Mouse (Mus musculus) left cerebral cortex, adult 6 months (tissue): Measurements from ENCODE around the gene Ush1c. TPM values are rescaled to one million over a fixed set of nuclear protein-coding genes. Genes with fewer than 3 reads are reported as not detected.

Source experiments
- long read RNA-seq, 2 experiments: library from polyadenylated mRNA; unstranded; transcript quantifications; one replicate each; pipeline ENCODE4 v2.0.0; 2019 to 2020
- polyA plus RNA-seq: library from polyadenylated mRNA; unstranded; fragments of <200 nt; fragmentation: Nextera tagmentation; gene quantifications from 2 replicates; pipeline ENCODE4 v1.2.3, GENCODE M21; 2021

Ush1c gene
- polyA plus RNA-seq: 0.11 and 0.20 TPM in 2 replicates
- long read RNA-seq, experiment 1: 0 reads
- long read RNA-seq, experiment 2: 0 reads

DNA sequence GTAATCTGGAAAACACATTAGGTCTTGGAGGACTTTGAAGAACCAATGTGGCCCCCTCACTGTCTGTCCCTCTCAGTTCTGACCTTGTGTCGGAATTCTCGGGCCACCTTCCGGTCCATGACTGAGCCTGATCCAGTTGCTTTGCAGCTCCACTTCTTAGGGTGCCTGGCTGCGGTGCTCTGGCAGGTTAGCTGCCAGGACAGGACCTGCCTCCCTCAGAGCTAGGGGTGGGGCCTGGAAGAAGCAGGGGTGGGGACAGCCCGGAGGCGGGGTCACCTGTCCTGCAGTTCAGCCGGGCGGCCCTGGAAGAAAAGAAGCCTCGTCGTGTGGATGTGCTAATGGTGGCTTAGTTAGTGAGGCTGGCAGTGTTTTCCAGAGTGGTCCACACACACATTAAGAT lies at the start of gene Ush1c:
Gene Ush1c (minus strand): TSS at position 158 of the 400 bp plus-strand sequence.

GRCm38 (mm10) chr7:46240696-46241095 lies 2.4 kb upstream of the Ush1c start, which contains the start of gene Otog:
Gene Otog, plus strand, starts transcription at chr7:46240987.

GRCm38 (mm10) chr7:46179431-46180275 lies 58.6 kb downstream of the Ush1c start, which contains the start of gene Abcc8:
Gene Abcc8, minus strand, starts transcription at chr7:46180033.

Other genes starting within 250 kb of the Ush1c start
- 0.04 and 0.10 TPM in 2 replicates for gene Abcc6, start 208.2 kb downstream of the Ush1c start, polyA plus RNA-seq
- gene Nomo1, start 204.8 kb downstream of the Ush1c start, polyA plus RNA-seq: 20.0 and 25.0 TPM in 2 replicates
- 8.3 and 9.6 TPM in 2 replicates for gene Kcnj11, start 137.7 kb downstream of the Ush1c start, polyA plus RNA-seq
- gene Abcc8, start 58.5 kb downstream of the Ush1c start, polyA plus RNA-seq: 9.0 TPM in 2 replicates
- 0.04 TPM in 1 of 2 replicates, not detected in the other for gene Otog, start 2.5 kb upstream of the Ush1c start, polyA plus RNA-seq
- 0.39 and 1.3 TPM in 2 replicates for gene Myod1, start 138.0 kb upstream of the Ush1c start, polyA plus RNA-seq
- gene Kcnc1, start 158.0 kb upstream of the Ush1c start, polyA plus RNA-seq: 21.9 and 57.8 TPM in 2 replicates